Mouse (Mus musculus): ENCODE results near the gene Gm21981. TPM values are rescaled to one million over a fixed set of nuclear protein-coding genes. Genes with fewer than 3 reads are reported as not detected.
"Not testable (repeated sequence)": the region's sequence is repeated elsewhere in the genome, so short reads cannot be mapped to it uniquely, and the experiment has no call there.

Gm21981 gene
- polyA plus RNA-seq, 1 experiment from 2014 or later: 0.66 TPM

DNA sequence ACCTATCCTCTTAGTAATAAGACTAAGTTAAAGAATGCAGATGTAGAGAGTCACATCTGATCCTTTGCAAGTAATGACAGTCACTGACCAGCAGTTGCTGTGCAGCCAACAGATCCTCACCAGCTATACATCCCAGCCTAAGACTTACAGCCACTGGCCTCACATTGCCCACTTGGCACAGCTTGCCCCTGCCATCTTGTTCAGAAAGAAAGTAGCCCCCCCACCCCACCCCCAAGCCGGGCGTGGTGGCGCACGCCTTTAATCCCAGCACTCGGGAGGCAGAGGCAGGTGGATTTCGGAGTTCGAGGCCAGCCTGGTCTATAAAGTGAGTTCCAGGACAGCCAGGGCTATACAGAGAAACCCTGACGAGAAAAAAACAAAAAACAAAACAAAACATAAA, 39.9 kb downstream of the Gm21981 start:
- H3K4me3 ChIP-seq (replicated peaks); H3K27me3 ChIP-seq; ATAC-seq; H3K4me2 ChIP-seq (replicated peaks); H3K9ac ChIP-seq (replicated peaks); H3K9me3 ChIP-seq; H3K27ac ChIP-seq: not testable (repeated sequence)
- peaks cover 17% of the 10 kb centered on the region for H3K4me1 ChIP-seq (replicated peaks)
- H3K36me3 ChIP-seq: peaks cover 20% of the 10 kb centered on the region
- 88% methylated on average over 8 of the region's 8 CpGs for WGBS

DNA sequence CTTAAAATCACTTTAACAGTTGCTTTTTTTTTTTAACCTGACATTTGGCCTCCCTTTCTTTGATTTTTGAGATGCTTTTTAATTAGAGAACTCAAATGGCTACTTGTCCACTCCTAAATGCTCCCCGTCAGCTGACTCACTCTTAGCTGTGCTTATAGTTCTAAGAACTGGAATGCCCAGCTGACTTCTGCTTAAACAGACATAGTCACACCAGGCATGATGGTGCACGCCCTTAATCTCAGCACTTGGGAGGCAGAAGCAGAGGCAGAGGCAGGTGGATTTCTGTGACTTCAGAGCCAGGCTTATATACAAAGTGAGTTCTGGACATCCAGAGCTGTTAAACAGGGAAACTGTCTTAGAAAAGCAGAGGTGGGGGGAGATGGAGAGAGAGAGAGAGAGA, 42.3 kb downstream of the Gm21981 start:
- no peak for ATAC-seq
- Histone ChIP-seq H3K4me3 (replicated peaks) (no peak overlapping the region), H3K4me1 (replicated peaks) (peaks cover 23% of the 10 kb centered on the region), H3K9ac (replicated peaks) (no peak overlapping the region), H3K27me3 (no peaks in the 10 kb centered on the region), H3K36me3 (peaks cover 20% of the 10 kb centered on the region), H3K4me2 (replicated peaks) (no peak overlapping the region), H3K9me3 (no peaks in the 10 kb centered on the region), H3K27ac (no peak overlapping the region)
- WGBS: 67% methylated on average over 2 of the region's 2 CpGs

DNA sequence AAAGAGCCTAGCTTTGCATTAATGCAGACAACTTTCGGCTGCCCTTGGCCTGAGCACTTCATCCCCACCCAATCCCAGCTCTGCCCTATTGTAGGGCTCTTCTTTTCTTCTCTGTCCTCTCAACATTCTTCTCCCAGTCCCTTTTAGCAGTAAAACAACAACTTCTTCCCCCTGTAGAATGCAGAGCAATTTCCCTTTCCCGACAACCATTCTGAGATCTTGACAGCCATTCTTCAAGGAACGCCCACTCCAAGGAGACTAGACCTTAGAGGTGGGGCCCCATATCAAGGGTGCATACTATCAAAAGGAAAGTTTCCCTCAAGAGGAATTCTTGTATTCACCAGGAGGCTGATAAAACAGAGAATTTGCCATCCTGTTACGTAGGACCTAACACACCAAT, 45.3 kb downstream of the Gm21981 start:
- Histone ChIP-seq H3K4me3 (replicated peaks) (no peak overlapping the region), H3K4me1 (replicated peaks) (peaks cover 23% of the 10 kb centered on the region), H3K36me3 (peaks cover 11% of the 10 kb centered on the region), H3K9ac (replicated peaks) (no peak overlapping the region), H3K27me3 (no peaks in the 10 kb centered on the region), H3K9me3 (no peaks in the 10 kb centered on the region), H3K27ac (0 out of 2 replicates have a peak overlapping the region, but pooled peaks have one; percentile 25), H3K4me2 (replicated peaks) (no peak overlapping the region)
- 39% methylated on average over 4 of the region's 4 CpGs for WGBS
- no peak for ATAC-seq

DNA sequence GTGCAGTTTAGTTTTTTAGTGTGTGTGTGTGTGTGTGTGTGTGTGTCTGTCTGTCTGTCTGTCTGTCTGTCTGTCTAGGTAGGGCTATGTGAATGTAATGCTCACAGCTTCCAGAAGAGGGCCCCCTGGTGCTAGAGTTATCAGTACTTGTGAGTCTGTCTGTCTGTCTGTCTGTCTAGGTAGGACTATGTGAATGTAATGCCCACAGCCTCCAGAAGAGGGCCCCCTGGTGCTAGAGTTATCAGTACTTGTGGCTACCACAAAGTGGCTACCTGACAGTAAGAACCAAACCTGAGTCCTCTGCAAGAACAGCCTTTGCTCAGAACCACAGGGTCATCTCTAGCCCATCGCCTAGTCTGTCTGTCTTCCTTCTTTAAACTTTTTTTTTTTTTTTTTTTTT, 47.6 kb downstream of the Gm21981 start:
- ATAC-seq: no peak
- Histone ChIP-seq H3K27me3 (no peaks in the 10 kb centered on the region), H3K9me3 (no peaks in the 10 kb centered on the region), H3K4me1 (replicated peaks) (peaks cover 15% of the 10 kb centered on the region; the same call in 1 of the 2 replicates), H3K4me3 (replicated peaks) (no peak overlapping the region), H3K9ac (replicated peaks) (no peak overlapping the region), H3K4me2 (replicated peaks) (no peak overlapping the region), H3K36me3 (peaks cover 4% of the 10 kb centered on the region; the same call in 1 of the 2 replicates), H3K27ac (no peak overlapping the region)
- WGBS: 64% methylated on average over 1 of the region's 1 CpGs

DNA sequence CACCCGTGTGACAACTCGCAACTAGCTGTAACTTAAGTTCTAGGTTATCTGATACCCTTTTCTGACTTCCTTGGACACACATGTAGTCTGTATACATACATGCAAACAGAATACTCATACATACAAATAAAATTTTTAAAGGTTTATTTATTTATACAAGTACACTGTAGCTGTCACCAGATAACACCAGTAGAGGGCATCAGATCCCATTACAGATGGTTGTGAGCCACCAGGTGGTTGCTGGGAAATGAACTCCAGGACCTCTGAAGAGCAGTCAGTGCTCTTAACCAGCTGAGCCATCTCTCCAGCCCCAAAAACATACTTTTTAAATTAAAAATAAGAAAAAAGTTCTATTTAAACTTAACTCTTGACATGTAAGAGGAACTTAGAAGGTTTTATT, 51.3 kb downstream of the Gm21981 start:
- Histone ChIP-seq H3K27ac (no peak overlapping the region), H3K4me3 (replicated peaks) (no peak overlapping the region), H3K36me3 (no peaks in the 10 kb centered on the region), H3K9ac (replicated peaks) (no peak overlapping the region), H3K9me3 (no peaks in the 10 kb centered on the region), H3K4me1 (replicated peaks) (peaks cover 6% of the 10 kb centered on the region), H3K4me2 (replicated peaks) (no peak overlapping the region), H3K27me3 (no peaks in the 10 kb centered on the region)
- ATAC-seq: no peak
- 87% methylated on average over 2 of the region's 2 CpGs for WGBS

Other genes starting within 250 kb of the Gm21981 start
- gene Taf8, start 192.2 kb downstream of the Gm21981 start, polyA plus RNA-seq (2015; fragmentation: Nextera tagmentation; extraction: Ambion mirVana): 24.6 and 27.3 TPM in 2 replicates
- gene Ccnd3, start 189.4 kb downstream of the Gm21981 start, polyA plus RNA-seq (2015; fragmentation: Nextera tagmentation; extraction: Ambion mirVana): 60.4 and 71.4 TPM in 2 replicates
- 31.9 and 32.4 TPM in 2 replicates for gene Bysl, start 83.0 kb downstream of the Gm21981 start, polyA plus RNA-seq (2015; fragmentation: Nextera tagmentation; extraction: Ambion mirVana)
- gene Med20, start 82.9 kb downstream of the Gm21981 start, polyA plus RNA-seq (2015; fragmentation: Nextera tagmentation; extraction: Ambion mirVana): 43.8 and 44.3 TPM in 2 replicates
- 2.4 and 3.7 TPM in 2 replicates for gene Gm20517, start 82.9 kb downstream of the Gm21981 start, polyA plus RNA-seq (2015; fragmentation: Nextera tagmentation; extraction: Ambion mirVana)
- 10.0 and 10.8 TPM in 2 replicates for gene Usp49, start 63.8 kb downstream of the Gm21981 start, polyA plus RNA-seq (2015; fragmentation: Nextera tagmentation; extraction: Ambion mirVana)
- gene Tomm6, start 6.1 kb downstream of the Gm21981 start, polyA plus RNA-seq (2015; fragmentation: Nextera tagmentation; extraction: Ambion mirVana): 285 and 287 TPM in 2 replicates
- gene Frs3, start 5.4 kb downstream of the Gm21981 start, polyA plus RNA-seq (2015; fragmentation: Nextera tagmentation; extraction: Ambion mirVana): 26.9 and 28.0 TPM in 2 replicates
- 1.0 TPM in 2 replicates for gene Prickle4, start 281 bp upstream of the Gm21981 start, polyA plus RNA-seq (2015; fragmentation: Nextera tagmentation; extraction: Ambion mirVana)
- gene Pgc, start 32.4 kb upstream of the Gm21981 start, polyA plus RNA-seq (2015; fragmentation: Nextera tagmentation; extraction: Ambion mirVana): not detected in 2 replicates
- gene Tfeb, start 42.6 kb upstream of the Gm21981 start, polyA plus RNA-seq (2015; fragmentation: Nextera tagmentation; extraction: Ambion mirVana): 1.8 and 2.0 TPM in 2 replicates
- gene Mdfi, start 140.2 kb upstream of the Gm21981 start, polyA plus RNA-seq (2015; fragmentation: Nextera tagmentation; extraction: Ambion mirVana): 2.8 and 4.4 TPM in 2 replicates
- 16.0 and 25.2 TPM in 2 replicates for gene Foxp4, start 230.2 kb upstream of the Gm21981 start, polyA plus RNA-seq (2015; fragmentation: Nextera tagmentation; extraction: Ambion mirVana)

All from midbrain, embryonic 13.5 days (tissue).